Mouse (Mus musculus): ENCODE data around the gene Cd55b. TPM values are rescaled to one million over a fixed set of nuclear protein-coding genes. Genes with fewer than 3 reads are reported as not detected.

Gene Cd55b
- total RNA-seq, 4 experiments from 2014 or later: not detected

- DNase-seq (ENCODE audit: low spot score in 2 of 2): no peak
Measured at GRCm38 (mm10) chr1:130342429-130342828, 80.4 kb downstream of the Cd55b start.

Other genes with a start within 250 kb of the Cd55b start
- gene Cd55, start 39.7 kb upstream of the Cd55b start, total RNA-seq (2022): 1 to 10 TPM; 4.1 to 7.8 (median 4.7) TPM
- under 1 TPM in 1 of 4 experiments, not detected in 3; 0.18 TPM for gene Zp3r, start 206.6 kb upstream of the Cd55b start, total RNA-seq (2022)
- 1 to 10 TPM in 1 of 4 experiments, under 1 TPM in 3; 0.53 to 1.2 (median 0.86) TPM for gene C4bp, start 238.6 kb upstream of the Cd55b start, total RNA-seq (2022)

All from layer of hippocampus, adult 8-10 months (tissue).